Mouse (Mus musculus): ENCODE results near the gene Zswim7. TPM values are rescaled to one million over a fixed set of nuclear protein-coding genes. Genes with fewer than 3 reads are reported as not detected.
"Not testable (repeated sequence)": the region's sequence is repeated elsewhere in the genome, so short reads cannot be mapped to it uniquely, and the experiment has no call there.

The Zswim7 gene
- 10 to 100 TPM; 14.8 to 15.3 TPM for total RNA-seq (2021)

GRCm38 (mm10) chr11:62280675-62281600, at the start of gene Zswim7, which contains the start of gene Ttc19:
Gene Zswim7, minus strand, starts transcription at chr11:62281375.
Gene Ttc19, plus strand, starts transcription at chr11:62281473.
- intact Hi-C loops (cut with DNase I) = loop anchor here (1.0 to 5.0 kb wide), 4 partner anchors 154 to 354 kb away; no protein-coding TSS in a partner anchor
- DNase-seq = peak; percentile 95

- DNase-seq = no peak
- intact Hi-C loops (cut with DNase I) = no loop called here
Measured at GRCm38 (mm10) chr11:62323659-62324058, 42.5 kb upstream of the Zswim7 start.

- no peak for DNase-seq
- intact Hi-C loops (cut with DNase I) = no loop called here
Measured at GRCm38 (mm10) chr11:62320097-62320496, 38.9 kb upstream of the Zswim7 start.

- intact Hi-C loops (cut with DNase I) = no loop called here
Measured at GRCm38 (mm10) chr11:62317746-62318145, 36.6 kb upstream of the Zswim7 start.

GRCm38 (mm10) chr11:62314984-62315383, 33.8 kb upstream of the Zswim7 start:
- intact Hi-C loops (cut with DNase I) = no loop called here
- no peak for DNase-seq

More at GRCm38 (mm10) chr11:62317746-62318145, 36.6 kb upstream of the Zswim7 start:
- DNase-seq = no peak

GRCm38 (mm10) chr11:62309296-62309695, 28.1 kb upstream of the Zswim7 start:
- no peak for DNase-seq
- intact Hi-C loops (cut with DNase I) = no loop called here

GRCm38 (mm10) chr11:62305866-62306265, 24.7 kb upstream of the Zswim7 start:
- intact Hi-C loops (cut with DNase I) = no loop called here
- DNase-seq = no peak

GRCm38 (mm10) chr11:62298883-62299282, 17.7 kb upstream of the Zswim7 start:
- intact Hi-C loops (cut with DNase I) = no loop called here
- no peak for DNase-seq

GRCm38 (mm10) chr11:62294121-62294520, 12.9 kb upstream of the Zswim7 start:
- intact Hi-C loops (cut with DNase I) = no loop called here
- no peak for DNase-seq

- intact Hi-C loops (cut with DNase I) = no loop called here
- DNase-seq = no peak
Measured at GRCm38 (mm10) chr11:62287700-62288099, 6.5 kb upstream of the Zswim7 start.

- intact Hi-C loops (cut with DNase I) = no loop called here
- DNase-seq = no peak
Measured at GRCm38 (mm10) chr11:62285020-62285419, 3.8 kb upstream of the Zswim7 start.

- DNase-seq = not testable (repeated sequence)
- intact Hi-C loops (cut with DNase I) = loop anchor here (5.0 kb wide), 1 partner anchor 357 kb away; no protein-coding TSS in a partner anchor
Measured at GRCm38 (mm10) chr11:62284020-62284419, 2.8 kb upstream of the Zswim7 start.

GRCm38 (mm10) chr11:62281601-62281997, 424 bp upstream of the Zswim7 start:
- intact Hi-C loops (cut with DNase I) = loop anchor here (2.0 to 5.0 kb wide), 2 partner anchors 331 to 354 kb away; no protein-coding TSS in a partner anchor
- no peak for DNase-seq

- DNase-seq = peak; percentile 70 to 84
Measured at GRCm38 (mm10) chr11:62278027-62278426, 3.1 kb downstream of the Zswim7 start.

GRCm38 (mm10) chr11:62277086-62277485, 4.1 kb downstream of the Zswim7 start:
- no peak for DNase-seq
- intact Hi-C loops (cut with DNase I) = no loop called here

More at GRCm38 (mm10) chr11:62278027-62278426, 3.1 kb downstream of the Zswim7 start:
- intact Hi-C loops (cut with DNase I) = no loop called here

GRCm38 (mm10) chr11:62270851-62271250, 10.3 kb downstream of the Zswim7 start:
- no peak for DNase-seq
- intact Hi-C loops (cut with DNase I) = no loop called here

GRCm38 (mm10) chr11:62269097-62269496, 12.1 kb downstream of the Zswim7 start:
- DNase-seq = no peak
- intact Hi-C loops (cut with DNase I) = no loop called here

- intact Hi-C loops (cut with DNase I) = no loop called here
Measured at GRCm38 (mm10) chr11:62268381-62268780, 12.8 kb downstream of the Zswim7 start.

GRCm38 (mm10) chr11:62266466-62267214, 14.5 kb downstream of the Zswim7 start:
- intact Hi-C loops (cut with DNase I) = no loop called here

More at GRCm38 (mm10) chr11:62268381-62268780, 12.8 kb downstream of the Zswim7 start:
- DNase-seq = no peak

GRCm38 (mm10) chr11:62265642-62266041, 15.5 kb downstream of the Zswim7 start:
- intact Hi-C loops (cut with DNase I) = no loop called here

More at GRCm38 (mm10) chr11:62266466-62267214, 14.5 kb downstream of the Zswim7 start:
- no peak for DNase-seq

GRCm38 (mm10) chr11:62264018-62264417, 17.2 kb downstream of the Zswim7 start:
- intact Hi-C loops (cut with DNase I) = no loop called here

More at GRCm38 (mm10) chr11:62265642-62266041, 15.5 kb downstream of the Zswim7 start:
- no peak for DNase-seq

More at GRCm38 (mm10) chr11:62264018-62264417, 17.2 kb downstream of the Zswim7 start:
- no peak for DNase-seq

Measured in heart, postnatal 10 days (tissue).